Mouse (Mus musculus) kidney, adult 9 months (tissue): ENCODE results near the gene Best3.

ENCODE experiments used
- DNase-seq: peaks from one replicate; pipeline ENCODE4 v3.0.0; 2022

Gene Best3

GRCm38 (mm10) chr10:116986264-116987082 lies at the start of gene Best3:
Best3 (plus strand) TSS chr10:116986314.
- peak; percentile 9 for DNase-seq

- peak; percentile 50 for DNase-seq
These were observed 43.1 kb upstream of the Best3 start for GRCm38 (mm10) chr10:116943025-116943424.

GRCm38 (mm10) chr10:116944144-116944543 lies 42.0 kb upstream of the Best3 start:
- DNase-seq, result peak; percentile 41

GRCm38 (mm10) chr10:116944940-116945339 lies 41.2 kb upstream of the Best3 start:
- DNase-seq, result no peak

- peak; percentile 78 for DNase-seq
These were observed 37.7 kb upstream of the Best3 start for GRCm38 (mm10) chr10:116948414-116948813.

- DNase-seq, result peak; percentile 87
These were observed 36.8 kb upstream of the Best3 start for GRCm38 (mm10) chr10:116949111-116950008.

- peak; percentile 90 for DNase-seq
These were observed 35.9 kb upstream of the Best3 start, which contains the start of gene Rab3ip for GRCm38 (mm10) chr10:116950009-116950769. Rab3ip (minus strand) TSS chr10:116950769.

GRCm38 (mm10) chr10:116950886-116951285 lies 35.2 kb upstream of the Best3 start:
- no peak for DNase-seq

GRCm38 (mm10) chr10:116955191-116955590 lies 30.9 kb upstream of the Best3 start:
- no peak for DNase-seq

GRCm38 (mm10) chr10:116956483-116957158 lies 29.5 kb upstream of the Best3 start:
- no peak for DNase-seq

GRCm38 (mm10) chr10:116957867-116958551 lies 28.1 kb upstream of the Best3 start:
- DNase-seq, result peak; percentile 53

GRCm38 (mm10) chr10:116962152-116962551 lies 24.0 kb upstream of the Best3 start:
- peak; percentile 43 for DNase-seq

GRCm38 (mm10) chr10:116962803-116963202 lies 23.3 kb upstream of the Best3 start:
- DNase-seq, result peak; percentile 52

- peak; percentile 63 for DNase-seq
These were observed 22.0 kb upstream of the Best3 start for GRCm38 (mm10) chr10:116964084-116964483.

- peak; percentile 81 for DNase-seq
These were observed 21.5 kb upstream of the Best3 start for GRCm38 (mm10) chr10:116964571-116964970.

GRCm38 (mm10) chr10:116965297-116965696 lies 20.8 kb upstream of the Best3 start:
- DNase-seq, result peak; percentile 69

- DNase-seq, result peak; percentile 93
These were observed 20.0 kb upstream of the Best3 start for GRCm38 (mm10) chr10:116966065-116966464.

GRCm38 (mm10) chr10:116968741-116969140 lies 17.4 kb upstream of the Best3 start:
- DNase-seq, result peak; percentile 95

GRCm38 (mm10) chr10:116972509-116972908 lies 13.6 kb upstream of the Best3 start, which contains the start of gene Gm10271:
Gm10271 (minus strand) TSS chr10:116972609.
- no peak for DNase-seq

- peak; percentile 51 for DNase-seq
These were observed 8.7 kb upstream of the Best3 start for GRCm38 (mm10) chr10:116977455-116977854.

- peak; percentile 84 for DNase-seq
These were observed 8.3 kb upstream of the Best3 start for GRCm38 (mm10) chr10:116977858-116978257.
